Mouse (Mus musculus) stomach, postnatal 0 days (tissue): ENCODE data around the gene Col17a1.

Experiments used
- CTCF ChIP-seq: IDR thresholded peaks from 2 replicates; pipeline ENCODE4 v1.5.1; 2016; ENCODE audit warnings: antibody characterized with exemption, low read depth, mild to moderate bottlenecking, moderate library complexity
- EP300 ChIP-seq: optimal IDR thresholded peaks from 2 replicates; pipeline ENCODE3; 2016; ENCODE audit warnings: antibody characterized with exemption

DNA sequence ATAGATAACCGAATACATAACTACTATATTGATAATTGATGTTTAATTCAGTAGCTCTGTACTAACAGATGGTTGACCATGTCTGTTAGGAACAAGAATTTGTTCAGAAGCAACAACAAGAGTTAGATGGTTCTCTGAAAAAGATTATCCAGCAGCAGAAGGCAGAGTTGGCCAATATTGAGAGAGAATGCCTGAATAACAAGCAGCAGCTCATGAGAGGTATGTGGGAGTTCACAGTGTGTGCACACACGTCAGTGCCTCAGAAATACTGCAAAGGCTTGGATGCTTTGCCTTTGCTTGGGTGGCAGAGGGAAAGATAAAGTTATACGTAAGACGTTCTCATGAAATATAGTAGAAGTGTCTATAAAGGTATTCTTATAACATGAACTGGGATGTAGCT is 56.5 kb downstream of the Col17a1 start:
- no peak for TF ChIP-seq EP300
- no peak for TF ChIP-seq CTCF
